In the genomic region with DNA sequence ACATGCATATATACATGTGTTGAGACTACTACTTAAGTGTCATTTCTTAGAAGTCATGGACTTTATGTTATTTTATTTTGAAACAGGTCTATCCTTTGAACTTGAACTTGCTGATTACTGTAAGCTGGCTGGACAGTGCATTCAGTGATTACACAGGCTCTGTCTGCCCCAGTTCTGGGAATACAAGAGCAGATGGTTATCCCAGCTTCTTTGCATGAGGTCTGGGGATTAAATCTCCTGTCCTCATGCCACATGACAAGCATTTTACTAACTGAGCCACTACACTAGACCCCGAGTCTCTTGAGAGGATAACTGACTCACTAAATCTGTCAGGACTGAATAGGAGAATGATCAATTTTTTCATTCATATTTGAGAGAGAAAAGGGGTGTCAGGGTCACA, we compare ENCODE assay signal across 16 mouse cellular contexts.
A peak's percentile ranks its signal among the peaks of the same experiment; 100 is the strongest.
DNase-seq lines count a peak whose midpoint lies in the region; ATAC-seq lines count a peak whose summit lies in the region.
"Had no signal": no experiment of that assay in that cellular context is flagged by ENCODE, and none has a peak within 500 bp of the region (broad histone marks: within the 10 kb centered on the region; RNA-seq: fewer than 3 reads in every experiment).

No protein-coding gene starts in this region.

- peak; percentile 84; the same call in 1 of the 2 replicates for ATAC-seq in cerebellum, adult (ENCODE audit: insufficient number of reproducible peaks, low FRiP score, low TSS enrichment)
- ATAC-seq: forebrain, postnatal 0 days; lung, postnatal 0 days had no signal

- no peak for DNase-seq in cerebellum, postnatal 4 days (ENCODE audit: low spot score in 2 of 2)
- DNase-seq in cerebellum, adult 18-20 months: peak; percentile 23 to 57
- peak; percentile 43 to 76 for DNase-seq in cerebellum, postnatal 14 days
- DNase-seq in retina, postnatal 7 days (ENCODE audit: low read depth, low spot score): peak; percentile 55
- DNase-seq in gastrocnemius, postnatal 4 days (ENCODE audit: low spot score in 2 of 2): no peak
- DNase-seq in lung, postnatal 10 days: no peak
- DNase-seq: forebrain, postnatal 0 days; gastrocnemius, postnatal 36 days; heart, postnatal 36 days; kidney, adult 8-10 months; kidney, postnatal 10 days; right cerebral cortex, adult 18-20 months; thymus, adult 18-20 months; thymus, postnatal 36 days had no signal

Comparison
In these comparisons a context has a peak if more than half of its experiments do, and no peak if none do; other contexts are left out.
1. DNase-seq: peak in cerebellum, adult 18-20 months (2 of 2), cerebellum, postnatal 14 days (2 of 2) and retina, postnatal 7 days (single experiment); none in cerebellum, postnatal 4 days (0 of 2), gastrocnemius, postnatal 4 days (0 of 2) and lung, postnatal 10 days (single experiment).